Mouse (Mus musculus): ENCODE measurements around the gene Gm3448.
"Not testable (repeated sequence)": the region's sequence is repeated elsewhere in the genome, so short reads cannot be mapped to it uniquely, and the experiment has no call there.

The Gm3448 gene

GRCm38 (mm10) chr17:15041175-15041729 is at the start of gene Gm3448, which contains the start of the genes Ermard and Tcte3:
Gene Gm3448 (minus strand): TSS chr17:15041537.
Gene Ermard (plus strand): TSS chr17:15041208.
Gene Tcte3 (minus strand): TSS chr17:15041488.
- DNase-seq = peak; percentile 32

GRCm38 (mm10) chr17:15088591-15089001 is 47.3 kb upstream of the Gm3448 start:
- DNase-seq = no peak

GRCm38 (mm10) chr17:15088166-15088565 is 46.8 kb upstream of the Gm3448 start:
- DNase-seq = no peak

- DNase-seq = no peak
Observed at GRCm38 (mm10) chr17:15085006-15085405, 43.7 kb upstream of the Gm3448 start.

GRCm38 (mm10) chr17:15084226-15084848 is 43.0 kb upstream of the Gm3448 start:
- no peak for DNase-seq

GRCm38 (mm10) chr17:15077536-15077935 is 36.2 kb upstream of the Gm3448 start:
- DNase-seq = no peak

GRCm38 (mm10) chr17:15075033-15075432 is 33.7 kb upstream of the Gm3448 start:
- no peak for DNase-seq

- no peak for DNase-seq
Observed at GRCm38 (mm10) chr17:15072211-15072610, 30.9 kb upstream of the Gm3448 start.

GRCm38 (mm10) chr17:15069124-15069523 is 27.8 kb upstream of the Gm3448 start:
- no peak for DNase-seq

GRCm38 (mm10) chr17:15068040-15068792 is 26.9 kb upstream of the Gm3448 start:
- DNase-seq = no peak

GRCm38 (mm10) chr17:15066911-15067310 is 25.6 kb upstream of the Gm3448 start:
- DNase-seq = no peak

- peak; percentile 29 for DNase-seq
Observed at GRCm38 (mm10) chr17:15066066-15066465, 24.7 kb upstream of the Gm3448 start.

- DNase-seq = peak; percentile 73
Observed at GRCm38 (mm10) chr17:15065391-15066024, 24.2 kb upstream of the Gm3448 start.

- no peak for DNase-seq
Observed at GRCm38 (mm10) chr17:15060356-15060755, 19.0 kb upstream of the Gm3448 start.

GRCm38 (mm10) chr17:15059646-15060045 is 18.3 kb upstream of the Gm3448 start:
- DNase-seq = no peak

- no peak for DNase-seq
Observed at GRCm38 (mm10) chr17:15058161-15058591, 16.8 kb upstream of the Gm3448 start.

- DNase-seq = no peak
Observed at GRCm38 (mm10) chr17:15055925-15056324, 14.6 kb upstream of the Gm3448 start.

GRCm38 (mm10) chr17:15053829-15054200 is 12.5 kb upstream of the Gm3448 start:
- not testable (repeated sequence) for DNase-seq

GRCm38 (mm10) chr17:15053183-15053828 is 12.0 kb upstream of the Gm3448 start:
- not testable (repeated sequence) for DNase-seq

- not testable (repeated sequence) for DNase-seq
Observed at GRCm38 (mm10) chr17:15052766-15053165, 11.4 kb upstream of the Gm3448 start.

- DNase-seq = not testable (repeated sequence)
Observed at GRCm38 (mm10) chr17:15050338-15050737, 9.0 kb upstream of the Gm3448 start.

GRCm38 (mm10) chr17:15040455-15040854 is 882 bp downstream of the Gm3448 start:
- not testable (repeated sequence) for DNase-seq

GRCm38 (mm10) chr17:15031414-15031813 is 9.9 kb downstream of the Gm3448 start:
- DNase-seq = not testable (repeated sequence)

Data from right cerebral cortex, postnatal 4 days (tissue).